Mouse (Mus musculus) midbrain, postnatal 0 days (tissue): ENCODE results near the gene Sap30bp. TPM values are rescaled to one million over a fixed set of nuclear protein-coding genes. Genes with fewer than 3 reads are reported as not detected.
A peak's percentile ranks its signal among the peaks of the same experiment; 100 is the strongest.

Source experiments
- ATAC-seq: fragments of 200-750 bp; cut with Nextera tagmentation; 2 replicates; pipeline ENCODE4 v1.8.0; 2017; ENCODE audit warnings: moderate number of reproducible peaks, mild to moderate bottlenecking, moderate TSS enrichment, moderate library complexity; ENCODE audit not compliant: low FRiP score
- DNase-seq: peaks from one replicate; pipeline ENCODE4 v3.0.0-alpha.2; 2015; ENCODE audit warnings: low spot score
- H3K27ac ChIP-seq: fragments of 300-500 bp; sonication (generic); 2 replicates; pipeline ENCODE4 v1.5.1; 2014; ENCODE audit warnings: low read depth, mild to moderate bottlenecking, low read length, mixed read lengths
- H3K27me3 ChIP-seq: fragments of 300-500 bp; sonication (generic); 2 replicates; pipeline ENCODE4 v1.6.1; 2014; ENCODE audit warnings: low read length, control low read depth, mixed read lengths; ENCODE audit not compliant: insufficient read depth
- H3K36me3 ChIP-seq: fragments of 300-500 bp; sonication (generic); 2 replicates; pipeline ENCODE4 v1.6.1; 2014; ENCODE audit warnings: low read length, control low read depth, mixed read lengths; ENCODE audit not compliant: insufficient read depth
- H3K4me1 ChIP-seq: fragments of 300-500 bp; sonication (generic); 2 replicates; pipeline ENCODE4 v1.6.1; 2014; ENCODE audit warnings: mild to moderate bottlenecking, control low read depth, antibody characterized with exemption, low read length, mixed read lengths; ENCODE audit not compliant: insufficient read depth
- H3K4me2 ChIP-seq: fragments of 300-500 bp; sonication (generic); 2 replicates; pipeline ENCODE4 v1.6.1; 2014; ENCODE audit warnings: low read depth, mild to moderate bottlenecking, low read length, mixed read lengths; ENCODE audit not compliant: poor library complexity, severe bottlenecking
- H3K4me3 ChIP-seq: fragments of 300-500 bp; sonication (generic); 2 replicates; pipeline ENCODE4 v1.5.1; 2014; ENCODE audit warnings: low read depth, mild to moderate bottlenecking, low read length, moderate library complexity
- H3K9ac ChIP-seq: fragments of 300-500 bp; sonication (generic); replicated peaks from 2 replicates; pipeline ENCODE4 v1.6.1; 2014; ENCODE audit warnings: mild to moderate bottlenecking, low read length, moderate library complexity, mixed read lengths; ENCODE audit not compliant: poor library complexity, severe bottlenecking
- H3K9me3 ChIP-seq: fragments of 300-500 bp; sonication (generic); 2 replicates; pipeline ENCODE4 v1.6.1; 2016; ENCODE audit warnings: low read length, control low read depth
- CTCF ChIP-seq: IDR thresholded peaks from 2 replicates; pipeline ENCODE4 v1.5.1; 2016; ENCODE audit warnings: antibody characterized with exemption, mild to moderate bottlenecking
- WGBS: fragments of 180-500 bp; shearing (Covaris S2); extraction: QIAGEN DNeasy Blood & Tissue Kit; methylation state at CpG from one replicate; pipeline ENCODE4 v1.1.7; 2014; 5-methylcytosine and 5-hydroxymethylcytosine counted together
- polyA plus RNA-seq: library from polyadenylated mRNA; unstranded; fragments of >200 nt; fragmentation: Nextera tagmentation; extraction: Ambion mirVana; gene quantifications from 2 replicates; pipeline ENCODE4 v1.2.1, GENCODE M21; 2015
- total RNA-seq: library from RNA; depleted of rRNA; stranded (reverse); fragments of >200 nt; gene quantifications from 2 replicates; pipeline ENCODE4 v1.2.3, GENCODE M21; 2014

The Sap30bp gene
- total and polyA plus RNA-seq, 2 experiments from 2014 or later = 46.4 to 54.3 TPM

DNA sequence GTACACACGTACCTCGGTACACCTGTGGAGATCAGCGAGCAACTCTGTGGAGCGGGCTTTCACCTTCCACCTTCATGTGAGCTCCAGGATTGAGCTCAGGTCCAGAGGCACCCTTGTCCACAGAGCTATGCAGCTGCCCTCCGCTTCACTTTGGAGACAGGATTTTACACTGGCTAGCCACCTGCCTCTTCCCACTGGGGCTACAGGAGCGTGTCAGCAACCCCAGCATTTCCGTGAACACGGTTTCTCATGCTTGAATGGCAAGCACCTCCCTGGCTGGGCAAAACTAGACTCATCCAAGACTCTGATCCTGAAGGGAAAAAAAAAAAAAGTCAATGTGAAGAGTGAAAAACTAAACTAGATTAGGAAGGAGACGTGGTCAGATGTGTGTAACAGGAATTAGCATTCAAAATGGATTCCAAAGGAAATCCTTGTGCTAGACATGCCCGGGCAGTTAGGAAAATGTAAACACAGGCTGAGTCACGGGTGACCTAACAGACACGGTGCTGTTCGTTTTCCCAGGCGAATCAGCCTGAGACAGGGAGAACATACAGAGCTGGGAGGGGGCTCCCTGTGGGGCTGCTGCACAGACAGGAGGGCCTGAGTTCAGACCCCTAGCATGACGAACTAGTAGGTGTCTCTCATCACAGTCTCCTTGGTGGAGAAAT, 37.1 kb downstream of the Sap30bp start:
- H3K9me3 ChIP-seq = no peaks in the 10 kb centered on the region
- no peak for TF ChIP-seq CTCF
- no peaks in the 10 kb centered on the region; the same call in 1 of the 2 replicates for H3K4me1 ChIP-seq
- no peak overlapping the region for H3K4me2 ChIP-seq
- no peak for DNase-seq
- 58% methylated on average over 15 of the region's 15 CpGs for WGBS
- peaks cover 11% of the 10 kb centered on the region for H3K36me3 ChIP-seq
- H3K9ac ChIP-seq = no peak overlapping the region
- H3K27me3 ChIP-seq = peaks cover 17% of the 10 kb centered on the region
- H3K27ac ChIP-seq = no peak overlapping the region
- no peak for ATAC-seq
- no peak overlapping the region for H3K4me3 ChIP-seq

DNA sequence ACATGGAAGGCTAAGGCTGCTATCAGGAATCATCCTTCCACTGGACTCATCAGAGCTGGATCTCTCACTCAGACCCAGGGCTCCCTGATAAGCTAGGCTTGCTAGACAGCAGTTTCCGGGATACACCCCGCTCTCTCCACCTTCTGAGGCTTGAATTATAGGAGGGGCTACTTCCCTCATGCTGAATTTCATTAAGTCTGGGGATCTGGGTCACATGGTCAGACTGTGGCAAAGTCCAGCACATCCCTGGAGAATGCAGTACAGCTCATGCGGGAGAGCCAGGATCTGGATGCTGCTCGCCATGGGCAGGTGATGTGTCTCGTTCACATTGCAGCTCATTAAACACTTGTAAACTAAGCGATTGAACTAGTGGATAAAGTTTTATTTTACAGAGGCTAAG, 37.9 kb downstream of the Sap30bp start:
- TF ChIP-seq CTCF = no peak
- Histone ChIP-seq H3K9ac (no peak overlapping the region), H3K27ac (no peak overlapping the region), H3K36me3 (peaks cover 3% of the 10 kb centered on the region; the same call in 1 of the 2 replicates), H3K4me3 (no peak overlapping the region), H3K4me1 (no peaks in the 10 kb centered on the region; the same call in 1 of the 2 replicates), H3K4me2 (no peak overlapping the region), H3K9me3 (no peaks in the 10 kb centered on the region), H3K27me3 (peaks cover 24% of the 10 kb centered on the region)
- 58% methylated on average over 6 of the region's 6 CpGs for WGBS
- DNase-seq = no peak
- ATAC-seq = no peak

DNA sequence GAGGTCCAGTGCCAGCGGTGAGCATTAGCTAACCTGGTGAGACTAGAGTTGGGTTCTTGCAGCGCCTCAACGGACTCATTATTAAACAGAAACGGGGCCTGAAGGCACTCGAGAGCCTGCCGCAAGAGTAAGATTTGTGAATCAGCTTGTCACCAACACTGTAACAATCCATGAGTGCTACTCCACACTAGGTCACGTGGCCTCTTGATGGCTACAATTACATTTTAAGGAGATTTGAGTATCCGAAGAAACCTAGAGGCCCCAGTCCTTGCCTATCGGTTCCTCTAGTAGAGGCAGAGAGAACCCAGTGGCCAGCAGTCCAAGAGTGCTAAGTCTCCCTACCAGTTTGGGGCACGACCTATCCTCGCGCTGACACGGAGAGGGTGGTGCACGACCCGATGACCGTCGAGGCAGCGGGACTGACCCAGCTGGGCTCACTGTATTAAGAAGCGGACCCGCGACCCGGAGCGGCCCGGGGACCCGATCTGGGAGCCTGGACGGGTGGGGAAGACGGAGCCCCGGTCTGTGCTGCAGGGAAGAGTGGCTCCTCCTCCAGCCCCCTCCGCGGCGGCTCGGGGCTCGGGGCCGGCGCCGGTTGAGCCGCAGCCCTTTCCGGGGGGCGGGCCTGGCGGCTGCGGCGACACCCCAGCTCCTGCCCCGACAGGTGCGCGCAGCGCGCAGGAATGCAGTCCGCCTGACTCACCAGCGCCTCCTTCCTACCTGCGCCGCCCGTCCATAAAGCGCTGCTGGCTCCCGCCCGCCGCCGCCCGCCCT, 41.4 kb downstream of the Sap30bp start, which contains the start of gene Itgb4:
TSS of gene Itgb4 (plus strand) at position 401 of the 774 bp plus-strand sequence.
- no peak for DNase-seq
- TF ChIP-seq CTCF = peak; percentile 11; the same call in 1 of the 2 replicates
- Histone ChIP-seq H3K9me3 (no peaks in the 10 kb centered on the region), H3K27me3 (peaks cover 24% of the 10 kb centered on the region), H3K9ac (peak within 1 kb of the TSS; percentile 29; the same call in 1 of the 2 replicates), H3K4me1 (no peaks in the 10 kb centered on the region; the same call in 1 of the 2 replicates), H3K36me3 (no peaks in the 10 kb centered on the region), H3K4me3 (peak within 1 kb of the TSS; percentile 38), H3K4me2 (peak within 1 kb of the TSS; percentile 62), H3K27ac (no peak within 1 kb of the TSS)
- ATAC-seq = no peak
- WGBS = 17% methylated on average over 36 of the region's 58 CpGs

DNA sequence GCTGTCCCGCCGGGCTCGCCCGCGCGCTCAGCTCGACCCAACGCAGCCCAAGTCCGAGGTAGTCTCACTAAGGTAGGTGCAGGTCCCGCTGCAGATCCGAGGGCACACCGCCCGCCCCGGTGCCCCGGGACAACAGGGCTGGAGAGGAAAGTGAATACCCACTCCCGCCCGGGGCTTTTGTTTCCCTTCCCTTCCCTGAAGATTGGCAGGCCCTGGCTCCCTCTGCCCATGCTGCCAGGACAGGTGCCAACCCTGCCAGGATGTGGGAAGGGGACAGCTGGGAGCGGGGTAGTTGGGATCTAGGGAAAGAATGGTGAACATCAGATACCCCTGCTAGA, 42.0 kb downstream of the Sap30bp start:
- peak overlapping the region; percentile 62 for H3K4me2 ChIP-seq
- no peak overlapping the region for H3K27ac ChIP-seq
- 2% methylated on average over 18 of the region's 18 CpGs for WGBS
- peak overlapping the region; percentile 29; the same call in 1 of the 2 replicates for H3K9ac ChIP-seq
- H3K4me1 ChIP-seq = no peaks in the 10 kb centered on the region; the same call in 1 of the 2 replicates
- H3K9me3 ChIP-seq = no peaks in the 10 kb centered on the region
- DNase-seq (no peak), ATAC-seq (no peak)
- H3K4me3 ChIP-seq = peak overlapping the region; percentile 38
- no peaks in the 10 kb centered on the region for H3K36me3 ChIP-seq
- H3K27me3 ChIP-seq = peaks cover 24% of the 10 kb centered on the region
- TF ChIP-seq CTCF = no peak

DNA sequence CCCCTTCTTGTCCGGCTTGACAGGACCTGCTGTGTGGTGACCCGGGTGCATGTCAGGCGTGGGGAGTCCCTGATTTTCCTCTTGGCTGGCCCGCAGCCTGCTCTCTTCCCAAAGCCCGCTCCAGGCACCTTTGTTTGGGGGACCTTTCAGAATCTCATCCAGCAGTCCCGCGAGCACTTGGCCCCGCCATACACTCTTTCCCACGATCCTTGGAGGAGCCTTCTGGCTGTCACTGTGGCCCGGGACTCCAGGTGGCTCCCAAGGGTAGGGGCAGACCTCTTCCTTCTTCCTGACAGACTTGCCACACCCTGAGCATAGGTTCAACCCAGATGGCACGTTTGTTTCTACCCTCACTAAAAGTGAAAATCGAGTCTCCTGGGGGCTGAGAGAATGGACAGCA, 42.5 kb downstream of the Sap30bp start:
- peaks cover 24% of the 10 kb centered on the region for H3K27me3 ChIP-seq
- DNase-seq = no peak
- peak overlapping the region; percentile 62; the same call in 1 of the 2 replicates for H3K4me2 ChIP-seq
- WGBS = 31% methylated on average over 12 of the region's 12 CpGs
- no peaks in the 10 kb centered on the region for H3K9me3 ChIP-seq
- H3K9ac ChIP-seq = no peak overlapping the region
- no peak for TF ChIP-seq CTCF
- ATAC-seq = no peak
- H3K27ac ChIP-seq = no peak overlapping the region
- no peak overlapping the region for H3K4me3 ChIP-seq
- no peaks in the 10 kb centered on the region for H3K36me3 ChIP-seq
- H3K4me1 ChIP-seq = no peaks in the 10 kb centered on the region; the same call in 1 of the 2 replicates

DNA sequence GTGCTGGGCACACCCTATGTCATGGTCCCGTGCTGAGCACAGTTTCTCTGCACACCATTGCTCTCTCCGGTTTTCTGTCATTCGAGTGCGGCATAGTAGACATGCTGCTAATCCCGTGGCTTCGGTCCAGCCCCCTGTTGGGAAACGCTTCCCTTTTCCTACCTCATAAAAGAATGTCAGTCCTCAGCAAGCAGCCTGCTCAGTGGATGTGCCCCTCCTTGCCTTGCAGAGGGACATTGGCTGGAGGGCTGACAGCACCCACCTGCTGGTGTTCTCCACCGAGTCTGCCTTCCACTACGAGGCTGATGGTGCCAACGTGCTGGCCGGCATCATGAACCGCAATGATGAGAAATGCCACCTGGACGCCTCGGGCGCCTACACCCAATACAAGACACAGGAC, 49.4 kb downstream of the Sap30bp start:
- no peak overlapping the region for H3K9ac ChIP-seq
- H3K9me3 ChIP-seq = no peaks in the 10 kb centered on the region
- no peak for ATAC-seq
- no peak for DNase-seq
- H3K4me2 ChIP-seq = no peak overlapping the region
- 84% methylated on average over 15 of the region's 15 CpGs for WGBS
- H3K27me3 ChIP-seq = no peaks in the 10 kb centered on the region
- H3K27ac ChIP-seq = no peak overlapping the region
- TF ChIP-seq CTCF = no peak
- no peaks in the 10 kb centered on the region for H3K4me1 ChIP-seq
- H3K4me3 ChIP-seq = no peak overlapping the region
- no peaks in the 10 kb centered on the region for H3K36me3 ChIP-seq
